Mouse (Mus musculus) MEL (cell line): Measurements from ENCODE around the gene Eif2b4. TPM values are rescaled to one million over a fixed set of nuclear protein-coding genes. Genes with fewer than 3 reads are reported as not detected.

Experiments
- DNase-seq: peaks from one replicate; pipeline ENCODE4 v3.0.0; 2011; ENCODE audit warnings: low read depth, low spot score
- H3K27ac ChIP-seq: 2 replicates; pipeline ENCODE4 v1.5.1; 2012; ENCODE audit warnings: low read depth, mild to moderate bottlenecking, control low read depth, low read length, moderate library complexity; ENCODE audit not compliant: control insufficient read depth
- H3K27me3 ChIP-seq, 2 experiments: fragments of 150-350 bp in 1 of 2; sonication (generic) in 1 of 2; 2 replicates each; pipeline ENCODE4 v1.6.1; 2012; ENCODE audit warnings: low read length in 2 of 2, mild to moderate bottlenecking in 2 of 2, improper control_type of control experiment in 1 of 2, moderate library complexity in 1 of 2; ENCODE audit not compliant: insufficient read depth in 2 of 2, control insufficient read depth in 1 of 2
- H3K36me3 ChIP-seq, 2 experiments: 2 replicates each; pipeline ENCODE4 v1.6.1; 2012 to 2014; ENCODE audit warnings: low read length in 2 of 2, improper control_type of control experiment in 1 of 2, inconsistent platforms in 1 of 2, mild to moderate bottlenecking in 1 of 2; ENCODE audit not compliant: insufficient read depth in 2 of 2, control insufficient read depth in 1 of 2
- H3K4me1 ChIP-seq, 2 experiments: fragments of 150-350 bp in 1 of 2; sonication (generic) in 1 of 2; 2 replicates each; pipeline ENCODE4 v1.6.1; 2012; ENCODE audit warnings: low read length in 2 of 2, improper control_type of control experiment in 1 of 2, mild to moderate bottlenecking in 1 of 2; ENCODE audit not compliant: insufficient read depth in 2 of 2, control insufficient read depth in 1 of 2
- H3K4me3 ChIP-seq, 2 experiments: fragments of 150-350 bp in 1 of 2; sonication (generic) in 1 of 2; 2 replicates each; pipeline ENCODE4 v1.5.1; 2012; ENCODE audit warnings: low read depth in 2 of 2, low read length in 2 of 2, mild to moderate bottlenecking in 2 of 2, moderate library complexity in 2 of 2, control low read depth in 1 of 2, improper control_type of control experiment in 1 of 2; ENCODE audit not compliant: control insufficient read depth in 1 of 2, insufficient read depth in 1 of 2
- H3K79me2 ChIP-seq: 2 replicates; pipeline ENCODE4 v1.6.1; 2012; ENCODE audit warnings: mild to moderate bottlenecking, low read length, moderate library complexity; ENCODE audit not compliant: control insufficient read depth, poor library complexity, insufficient read depth
- H3K9ac ChIP-seq: 2 replicates; pipeline ENCODE4 v1.6.1; 2012; ENCODE audit warnings: low read depth, mild to moderate bottlenecking, control low read depth, low read length, moderate library complexity; ENCODE audit not compliant: control insufficient read depth, poor library complexity, severe bottlenecking
- H3K9me3 ChIP-seq: fragments of 150-350 bp; sonication (generic); replicated peaks from 2 replicates; pipeline ENCODE4 v1.6.1; 2012; ENCODE audit warnings: mild to moderate bottlenecking, low read length, improper control_type of control experiment, moderate library complexity; ENCODE audit not compliant: insufficient read depth
- CHD1 ChIP-seq: IDR thresholded peaks from 2 replicates; pipeline ENCODE4 v1.6.1; 2012; ENCODE audit warnings: low read depth, mild to moderate bottlenecking, inconsistent platforms, low read length, improper control_type of control experiment
- CTCF ChIP-seq, 3 experiments: IDR thresholded peaks in 2 of 3; conservative IDR thresholded peaks in 1 of 3; 2 replicates each; pipeline ENCODE4 v1.5.1; 2011 to 2012; ENCODE audit warnings: low read length in 3 of 3, low read depth in 2 of 3, mild to moderate bottlenecking in 2 of 3, improper control_type of control experiment in 1 of 3, inconsistent platforms in 1 of 3, mixed read lengths in 1 of 3, moderate library complexity in 1 of 3; ENCODE audit not compliant: control insufficient read depth in 1 of 3, insufficient read depth in 1 of 3, poor library complexity in 1 of 3, severe bottlenecking in 1 of 3
- E2F4 ChIP-seq: IDR thresholded peaks from 2 replicates; pipeline ENCODE4 v1.6.1; 2011; ENCODE audit warnings: low read depth, low read length, improper control_type of control experiment, borderline replicate concordance
- ELF1 ChIP-seq: IDR thresholded peaks from 2 replicates; pipeline ENCODE4 v1.6.1; 2014; ENCODE audit warnings: low read depth, mild to moderate bottlenecking, inconsistent platforms, low read length, improper control_type of control experiment, moderate library complexity
- EP300 ChIP-seq, 2 experiments: IDR thresholded peaks; 2 replicates each; pipeline ENCODE4 v1.6.1; 2011; ENCODE audit warnings: improper control_type of control experiment in 2 of 2, low read length in 2 of 2, low read depth in 1 of 2, mild to moderate bottlenecking in 1 of 2
- ETS1 ChIP-seq: IDR thresholded peaks from 2 replicates; pipeline ENCODE4 v1.6.1; 2012; ENCODE audit warnings: low read depth, mild to moderate bottlenecking, inconsistent platforms, low read length, improper control_type of control experiment, moderate library complexity
- GABPA ChIP-seq: IDR thresholded peaks from 2 replicates; pipeline ENCODE4 v1.6.1; 2012; ENCODE audit warnings: low read depth, mild to moderate bottlenecking, inconsistent platforms, low read length, improper control_type of control experiment, moderate library complexity
- KAT2A ChIP-seq: conservative IDR thresholded peaks from 2 replicates; pipeline ENCODE4 v1.6.1; 2012; ENCODE audit warnings: low read depth, low read length, improper control_type of control experiment, inconsistent platforms
- MAX ChIP-seq: IDR thresholded peaks from 2 replicates; pipeline ENCODE4 v1.6.1; 2011; ENCODE audit warnings: low read length, improper control_type of control experiment
- MAZ ChIP-seq: IDR thresholded peaks from 2 replicates; pipeline ENCODE4 v1.6.1; 2012; ENCODE audit warnings: low read depth, mild to moderate bottlenecking, inconsistent platforms, low read length, improper control_type of control experiment
- MEF2A ChIP-seq: IDR thresholded peaks from 2 replicates; pipeline ENCODE4 v1.6.1; 2014; ENCODE audit warnings: low read depth, mild to moderate bottlenecking, inconsistent platforms, low read length, improper control_type of control experiment; ENCODE audit not compliant: poor library complexity, insufficient replicate concordance, severe bottlenecking; ENCODE audit errors: extremely low read depth
- MXI1 ChIP-seq: IDR thresholded peaks from 2 replicates; pipeline ENCODE4 v1.6.1; 2011; ENCODE audit warnings: mild to moderate bottlenecking, low read depth, low read length, improper control_type of control experiment
- MYC ChIP-seq: IDR thresholded peaks from 2 replicates; pipeline ENCODE4 v1.6.1; 2011; ENCODE audit warnings: low read depth, mild to moderate bottlenecking, low read length, improper control_type of control experiment, moderate library complexity
- NELFE ChIP-seq: IDR thresholded peaks from 2 replicates; pipeline ENCODE4 v1.6.1; 2011; ENCODE audit warnings: low read depth, low read length, improper control_type of control experiment
- NRF1 ChIP-seq: IDR thresholded peaks from 2 replicates; pipeline ENCODE4 v1.6.1; 2014; ENCODE audit warnings: low read depth, mild to moderate bottlenecking, inconsistent platforms, low read length, improper control_type of control experiment, moderate library complexity; ENCODE audit not compliant: poor library complexity, insufficient read depth, severe bottlenecking
- POLR2A ChIP-seq, 2 experiments: IDR thresholded peaks; 2 replicates each; pipeline ENCODE4 v1.6.1; 2011 to 2012; ENCODE audit warnings: low read length in 2 of 2, mild to moderate bottlenecking in 2 of 2, control low read depth in 1 of 2, improper control_type of control experiment in 1 of 2, low read depth in 1 of 2, moderate library complexity in 1 of 2; ENCODE audit not compliant: control insufficient read depth in 1 of 2, insufficient read depth in 1 of 2, poor library complexity in 1 of 2
- POLR2AphosphoS2 ChIP-seq: IDR thresholded peaks from 2 replicates; pipeline ENCODE4 v1.6.1; 2011; ENCODE audit warnings: low read length, improper control_type of control experiment
- POLR2AphosphoS5 ChIP-seq: IDR thresholded peaks from 2 replicates; pipeline ENCODE4 v1.6.1; 2012; ENCODE audit warnings: low read depth, borderline replicate concordance, mild to moderate bottlenecking, inconsistent platforms, low read length, moderate library complexity, mixed read lengths
- RCOR1 ChIP-seq: IDR thresholded peaks from 2 replicates; pipeline ENCODE4 v1.6.1; 2012; ENCODE audit warnings: low read depth, mild to moderate bottlenecking, inconsistent platforms, low read length, improper control_type of control experiment
- SIN3A ChIP-seq: IDR thresholded peaks from 2 replicates; pipeline ENCODE4 v1.6.1; 2012; ENCODE audit warnings: low read length, improper control_type of control experiment, inconsistent platforms
- SMC3 ChIP-seq: IDR thresholded peaks from 2 replicates; pipeline ENCODE4 v1.6.1; 2011; ENCODE audit warnings: low read depth, low read length, improper control_type of control experiment
- TAL1 ChIP-seq: IDR thresholded peaks from 2 replicates; pipeline ENCODE4 v1.6.1; 2012; ENCODE audit warnings: mild to moderate bottlenecking, inconsistent platforms, low read length, moderate library complexity, mixed read lengths
- TBP ChIP-seq: IDR thresholded peaks from 2 replicates; pipeline ENCODE4 v1.8.0; 2011; ENCODE audit warnings: low read depth, low read length, improper control_type of control experiment
- USF1 ChIP-seq: IDR thresholded peaks from 2 replicates; pipeline ENCODE4 v1.6.1; 2014; ENCODE audit warnings: low read depth, mild to moderate bottlenecking, inconsistent platforms, low read length, improper control_type of control experiment, moderate library complexity
- USF2 ChIP-seq, 2 experiments: IDR thresholded peaks; 2 replicates each; pipeline ENCODE4 v1.6.1; 2011 to 2012; ENCODE audit warnings: improper control_type of control experiment in 2 of 2, low read length in 2 of 2, borderline replicate concordance in 1 of 2, inconsistent platforms in 1 of 2, low read depth in 1 of 2, mild to moderate bottlenecking in 1 of 2; ENCODE audit not compliant: insufficient read depth in 1 of 2
- ZC3H11A ChIP-seq: IDR thresholded peaks from 2 replicates; pipeline ENCODE4 v1.6.1; 2012; ENCODE audit warnings: low read depth, mild to moderate bottlenecking, inconsistent platforms, low read length, improper control_type of control experiment
- ZKSCAN1 ChIP-seq: IDR thresholded peaks from 2 replicates; pipeline ENCODE4 v1.6.1; 2012; ENCODE audit warnings: low read depth, mild to moderate bottlenecking, inconsistent platforms, low read length, improper control_type of control experiment, moderate library complexity
- ZNF384 ChIP-seq: IDR thresholded peaks from 2 replicates; pipeline ENCODE4 v1.6.1; 2012; ENCODE audit warnings: low read depth, mild to moderate bottlenecking, inconsistent platforms, low read length, improper control_type of control experiment
- polyA plus RNA-seq, 2 experiments: library from polyadenylated mRNA; stranded (reverse) in 1 of 2; unstranded in 1 of 2; fragments of >175 nt in 1 of 2; fragments of >200 nt in 1 of 2; gene quantifications; 2 replicates each; pipeline versions ENCODE4 v1.2.1 to v1.2.4; 2012; ENCODE audit warnings: low replicate concordance in 2 of 2, low read depth in 1 of 2; ENCODE audit not compliant: insufficient read length in 2 of 2, insufficient read depth in 1 of 2, missing spikeins in 1 of 2
- total RNA-seq: library from RNA; depleted of rRNA; stranded (reverse); fragments of 300-350 nt; gene quantifications from 2 replicates; pipeline ENCODE4 v1.2.3, GENCODE M21; 2012

The Eif2b4 gene
- total and polyA plus RNA-seq, 3 experiments, result 151 to 282 TPM; not detected in 1

DNA sequence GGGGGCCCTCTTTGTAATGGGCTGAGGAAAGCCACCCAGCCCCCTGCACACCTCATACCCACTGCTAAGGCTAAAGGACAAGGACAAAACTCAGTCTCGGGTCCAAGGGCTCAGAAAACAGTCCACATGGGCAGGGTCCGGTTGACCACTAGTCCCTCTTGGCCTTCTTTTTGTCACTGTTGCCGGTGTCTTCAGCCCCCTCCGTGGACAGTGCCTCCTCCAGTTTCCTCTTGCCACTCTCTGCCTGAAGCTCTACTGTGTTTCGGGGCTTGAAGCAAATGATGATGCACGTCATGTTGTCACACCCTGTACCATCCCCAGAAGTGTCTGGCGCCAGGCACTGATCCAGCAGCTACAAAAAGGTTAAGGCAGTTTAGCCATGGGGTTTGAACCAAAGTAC lies 9.7 kb upstream of the Eif2b4 start:
- H3K27ac ChIP-seq, result peak overlapping the region; percentile 71
- H3K4me1 ChIP-seq, result no peaks in the 10 kb centered on the region; a peak in 1 of 4 replicates
- H3K36me3 ChIP-seq, result peaks cover 10 to 37% of the 10 kb centered on the region in 2 experiments
- TF ChIP-seq MYC (no peak), TAL1 (no peak), USF2 (IDR thresholded peaks at IDR 0.05; ENCODE audit: borderline replicate concordance in 1 of 2, insufficient read depth in 1 of 2, low read depth in 1 of 2, low read length in 2 of 2) (no peak), E2F4 (no peak), CHD1 (no peak), EP300 (IDR thresholded peaks at IDR 0.05; ENCODE audit: low read depth in 1 of 2, low read length in 2 of 2) (no peak), NRF1 (no peak), ZNF384 (no peak)
- no peak overlapping the region for H3K4me3 ChIP-seq
- H3K9ac ChIP-seq, result no peak overlapping the region; the same call in 1 of the 2 replicates
- no peak for DNase-seq
- H3K79me2 ChIP-seq, result peaks cover 18% of the 10 kb centered on the region
- H3K27me3 ChIP-seq, result no peaks in the 10 kb centered on the region
- no peaks in the 10 kb centered on the region for H3K9me3 ChIP-seq

DNA sequence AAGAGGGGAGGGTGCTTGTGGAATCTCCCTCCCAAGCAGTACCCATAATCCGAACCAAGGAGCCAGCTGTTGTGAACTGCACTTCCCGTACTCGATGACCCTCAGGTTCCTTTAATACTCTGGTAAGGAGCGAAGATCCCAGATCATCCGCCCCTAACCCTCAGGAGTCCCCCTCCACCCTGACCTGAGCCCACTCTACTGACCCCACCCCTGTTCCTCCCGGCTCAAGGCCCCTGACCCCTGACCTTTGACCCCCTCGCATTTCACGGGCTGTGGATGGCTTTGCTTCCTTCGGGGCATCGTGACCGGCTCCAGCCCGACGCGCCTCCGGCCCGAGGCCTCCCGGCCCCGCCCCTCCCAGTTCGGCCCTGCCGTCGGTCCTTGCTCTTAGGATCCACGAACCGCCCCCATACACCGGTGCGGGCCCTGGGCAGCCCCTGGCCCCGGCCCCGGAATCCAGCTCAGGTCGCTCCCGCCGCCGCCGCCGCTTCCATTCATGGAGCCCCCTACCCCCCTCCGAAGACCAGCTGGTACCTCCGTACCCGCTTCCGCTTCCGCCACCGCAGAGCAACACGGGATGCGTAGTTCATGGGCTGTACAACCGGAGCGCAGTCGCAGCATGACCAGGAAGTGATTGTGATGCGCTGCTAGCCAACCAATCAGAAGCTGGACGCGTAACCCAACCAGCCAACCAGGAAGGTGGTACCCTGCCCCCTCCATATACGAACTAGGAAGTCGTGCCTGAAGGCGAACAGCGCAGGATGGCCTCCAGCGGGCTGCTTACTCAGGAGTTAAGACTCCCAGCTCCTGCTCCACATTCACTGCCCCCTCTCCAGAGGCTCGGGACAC lies 8.7 kb upstream of the Eif2b4 start, which contains the start of gene Zfp513:
Gene Zfp513, minus strand, starts transcription at position 562 of the 849 bp plus-strand sequence.
- Histone ChIP-seq H3K9me3 (no peaks in the 10 kb centered on the region), H3K36me3 (peaks cover 8 to 27% of the 10 kb centered on the region in 2 experiments), H3K27me3 (no peaks in the 10 kb centered on the region), H3K9ac (peak within 1 kb of the TSS; percentile 87), H3K4me3 (peak within 1 kb of the TSS; percentile 62 to 71), H3K79me2 (peaks cover 13% of the 10 kb centered on the region), H3K4me1 (no peaks in the 10 kb centered on the region; a peak in 1 of 4 replicates), H3K27ac (peak within 1 kb of the TSS; percentile 74)
- DNase-seq, result peak; percentile 100
- TF ChIP-seq MAX (peak; percentile 75), POLR2AphosphoS5 (peak; percentile 65; the same call in 1 of the 2 replicates), NRF1 (peak; percentile 91), ETS1 (peak; percentile 77), MEF2A (peak; percentile 83; the same call in 1 of the 2 replicates), KAT2A (peak; percentile 98), ELF1 (peak; percentile 100), NELFE (peak; percentile 63), ZKSCAN1 (peak; percentile 93), CTCF (IDR thresholded peaks at IDR 0.05 in 2 of 3, conservative IDR thresholded peaks at IDR 0.05 in 1 of 3; ENCODE audit: control insufficient read depth in 1 of 3, insufficient read depth in 1 of 3, low read depth in 2 of 3, low read length in 3 of 3, poor library complexity in 1 of 3, severe bottlenecking in 1 of 3) (no peak), SIN3A (peak; percentile 98), GABPA (no peak; the same call in 1 of the 2 replicates), TBP (peak; percentile 70), POLR2AphosphoS2 (peak; percentile 100), EP300 (IDR thresholded peaks at IDR 0.05; ENCODE audit: low read depth in 1 of 2, low read length in 2 of 2) (peak in 1 of 2 experiments; percentile 60; a peak in 2 of 4 replicates), RCOR1 (peak; percentile 56; the same call in 1 of the 2 replicates), E2F4 (no peak; the same call in 1 of the 2 replicates), ZC3H11A (no peak), POLR2A (IDR thresholded peaks at IDR 0.05; ENCODE audit: control insufficient read depth in 1 of 2, insufficient read depth in 1 of 2, low read depth in 1 of 2, low read length in 2 of 2, poor library complexity in 1 of 2) (peak; percentile 49 to 88), USF1 (peak; percentile 82), MAZ (peak; percentile 97), CHD1 (peak; percentile 98), SMC3 (peak; percentile 20; the same call in 1 of the 2 replicates), MXI1 (peak; percentile 88)
